Mouse (Mus musculus) T-cell, adult 66 days (primary cell): ENCODE results near the gene C8b. TPM values are rescaled to one million over a fixed set of nuclear protein-coding genes. Genes with fewer than 3 reads are reported as not detected.

Experiments
- total RNA-seq, 2 experiments: library from RNA; stranded (reverse); gene quantifications; 3 replicates in 1 of 2; 4 replicates in 1 of 2; pipeline ENCODE4 v1.2.4; 2023

The C8b gene
- total RNA-seq = not detected

GRCm38 (mm10) chr4:104766065-104766464 lies at the start of gene C8b:
C8b (plus strand) TSS chr4:104766317.

Other genes starting within 250 kb of the C8b start
- gene Gm17662, start 91.0 kb downstream of the C8b start, total RNA-seq = not detected
- gene C8a, start 110.1 kb downstream of the C8b start, total RNA-seq = not detected
- gene Fyb2, start 147.1 kb downstream of the C8b start, total RNA-seq = not detected